Mouse (Mus musculus): ENCODE results near the gene Slc44a1.

The Slc44a1 gene

DNA sequence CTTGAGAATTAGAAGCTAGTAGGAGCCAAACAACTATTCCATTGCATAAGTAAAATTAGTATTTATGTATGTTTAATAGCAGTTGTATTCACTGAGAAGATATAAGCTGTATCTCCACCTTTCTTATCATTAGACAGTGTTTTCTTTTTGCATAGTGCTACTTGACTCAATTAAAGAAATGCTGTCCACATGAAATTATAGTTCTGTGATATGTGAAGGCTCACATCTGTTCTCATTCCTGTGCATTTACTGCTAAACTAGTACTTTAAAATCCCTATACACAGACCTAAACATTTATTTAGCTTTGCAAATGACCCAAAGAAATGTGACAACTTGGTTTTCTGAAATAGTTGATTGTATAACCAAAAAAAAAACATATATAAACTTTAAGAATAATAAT is 96.9 kb downstream of the Slc44a1 start:
- in situ Hi-C loops (cut with MboI) = no loop called here

GRCm38 (mm10) chr4:53537539-53537938 is 97.3 kb downstream of the Slc44a1 start:
- in situ Hi-C loops (cut with MboI) = no loop called here

DNA sequence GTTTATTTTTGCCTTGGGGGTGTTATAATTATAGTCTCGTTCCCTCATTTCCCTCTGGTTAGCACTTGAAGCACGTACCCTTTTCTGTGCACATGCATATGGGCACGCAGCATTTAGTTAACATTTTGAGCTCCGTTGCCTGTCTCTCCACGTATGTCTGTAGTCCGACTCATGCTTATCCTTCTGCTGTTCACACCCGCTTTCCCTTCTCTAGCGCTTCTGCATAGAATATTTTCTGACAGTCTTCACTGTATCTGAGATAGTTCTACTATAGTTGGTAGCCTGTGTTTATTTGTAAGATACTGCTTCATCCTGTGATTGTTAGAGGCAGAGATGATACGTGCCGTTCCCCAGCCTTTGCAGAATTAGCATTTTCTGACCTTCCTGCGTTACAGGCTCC is 98.4 kb downstream of the Slc44a1 start:
- in situ Hi-C loops (cut with MboI) = no loop called here

GRCm38 (mm10) chr4:53539929-53540328 is 99.7 kb downstream of the Slc44a1 start:
- in situ Hi-C loops (cut with MboI) = no loop called here

DNA sequence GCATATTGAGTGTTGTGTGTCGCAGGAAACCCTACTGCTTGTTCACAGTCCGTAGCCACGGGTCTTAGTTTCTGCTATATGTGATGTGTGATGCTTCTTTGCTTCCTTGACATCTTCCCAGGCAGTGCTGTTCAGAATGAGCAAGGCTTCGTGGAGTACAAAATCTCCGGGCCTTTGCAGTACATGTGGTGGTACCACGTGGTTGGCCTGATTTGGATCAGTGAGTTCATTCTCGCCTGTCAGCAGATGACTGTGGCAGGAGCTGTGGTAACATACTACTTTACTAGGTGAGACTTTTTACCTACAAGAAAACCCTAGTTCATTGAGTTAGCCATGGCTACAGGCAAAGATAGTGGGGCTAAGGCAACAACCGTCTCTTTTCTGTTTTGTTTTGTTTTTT is 103.2 kb downstream of the Slc44a1 start:
- in situ Hi-C loops (cut with MboI) = no loop called here

- in situ Hi-C loops (cut with MboI) = no loop called here
These were observed 104.7 kb downstream of the Slc44a1 start for GRCm38 (mm10) chr4:53544889-53545288.

- in situ Hi-C loops (cut with MboI) = no loop called here
These were observed 107.2 kb downstream of the Slc44a1 start for GRCm38 (mm10) chr4:53547381-53547780.

GRCm38 (mm10) chr4:53549375-53549774 is 109.2 kb downstream of the Slc44a1 start:
- in situ Hi-C loops (cut with MboI) = no loop called here

DNA sequence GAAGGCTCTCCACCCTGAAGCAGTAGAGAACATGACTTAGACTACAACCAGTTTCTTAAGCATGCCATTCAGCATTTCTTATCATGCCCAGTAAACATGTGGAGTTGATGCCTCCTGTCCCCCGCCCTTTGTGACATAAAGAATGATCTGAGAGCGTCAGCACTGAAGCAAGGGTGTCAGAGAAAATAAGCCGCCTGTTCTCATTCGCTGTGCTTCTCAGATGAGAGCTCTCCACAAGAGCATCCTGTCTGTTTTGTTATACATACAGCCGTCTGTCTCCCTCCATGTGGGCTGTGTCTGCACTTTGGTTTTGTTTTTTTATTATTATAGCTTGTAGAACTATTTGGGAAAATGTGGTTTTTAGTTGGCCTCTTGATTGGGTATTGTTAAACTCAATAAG is 124.4 kb downstream of the Slc44a1 start:
- in situ Hi-C loops (cut with MboI) = no loop called here

- in situ Hi-C loops (cut with MboI) = no loop called here
These were observed 126.9 kb downstream of the Slc44a1 start for GRCm38 (mm10) chr4:53567065-53567464.

DNA sequence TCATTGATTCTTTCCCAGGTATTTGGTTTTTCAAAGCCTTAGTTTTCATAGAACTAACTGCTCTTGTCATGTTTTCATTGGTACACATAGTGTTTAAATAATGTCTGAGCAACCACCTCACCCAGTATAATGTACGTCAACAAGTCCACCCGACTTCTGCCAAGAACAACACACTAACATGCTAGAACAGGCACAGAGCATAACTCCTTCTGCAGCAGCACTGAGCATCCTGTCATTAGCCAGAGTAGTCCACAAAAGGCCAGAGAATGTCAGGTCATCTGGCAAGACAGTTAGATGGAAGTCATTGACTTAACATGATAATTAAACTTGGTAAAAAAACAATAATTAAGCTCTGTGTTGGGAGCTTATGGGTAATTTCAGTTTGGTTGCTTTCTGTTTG is 135.3 kb downstream of the Slc44a1 start:
- in situ Hi-C loops (cut with MboI) = no loop called here

- in situ Hi-C loops (cut with MboI) = no loop called here
These were observed 147.5 kb downstream of the Slc44a1 start for GRCm38 (mm10) chr4:53587676-53588075.

- in situ Hi-C loops (cut with MboI) = no loop called here
These were observed 148.7 kb downstream of the Slc44a1 start for GRCm38 (mm10) chr4:53588936-53589335.

DNA sequence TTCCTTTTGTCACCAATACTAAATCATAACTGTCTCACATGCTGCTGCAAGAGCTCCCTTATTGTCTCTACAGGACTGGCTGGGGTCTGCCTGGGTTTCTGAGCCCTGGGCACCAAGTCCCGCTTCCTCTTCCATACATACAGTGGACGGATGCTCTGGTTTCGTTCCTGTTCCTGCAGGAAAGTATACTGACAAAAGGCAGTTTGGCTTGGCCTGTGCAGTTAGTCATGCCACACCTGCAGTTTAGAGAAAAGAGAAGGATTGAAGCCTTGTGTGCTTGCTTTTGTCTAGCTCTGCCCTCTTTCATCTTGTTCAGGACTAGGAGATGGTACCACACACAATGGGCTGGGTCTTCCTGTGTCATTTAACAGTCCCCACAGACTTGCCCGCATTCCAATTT is 149.3 kb downstream of the Slc44a1 start:
- in situ Hi-C loops (cut with MboI) = no loop called here

- in situ Hi-C loops (cut with MboI) = no loop called here
These were observed 149.9 kb downstream of the Slc44a1 start for GRCm38 (mm10) chr4:53590163-53590562.

DNA sequence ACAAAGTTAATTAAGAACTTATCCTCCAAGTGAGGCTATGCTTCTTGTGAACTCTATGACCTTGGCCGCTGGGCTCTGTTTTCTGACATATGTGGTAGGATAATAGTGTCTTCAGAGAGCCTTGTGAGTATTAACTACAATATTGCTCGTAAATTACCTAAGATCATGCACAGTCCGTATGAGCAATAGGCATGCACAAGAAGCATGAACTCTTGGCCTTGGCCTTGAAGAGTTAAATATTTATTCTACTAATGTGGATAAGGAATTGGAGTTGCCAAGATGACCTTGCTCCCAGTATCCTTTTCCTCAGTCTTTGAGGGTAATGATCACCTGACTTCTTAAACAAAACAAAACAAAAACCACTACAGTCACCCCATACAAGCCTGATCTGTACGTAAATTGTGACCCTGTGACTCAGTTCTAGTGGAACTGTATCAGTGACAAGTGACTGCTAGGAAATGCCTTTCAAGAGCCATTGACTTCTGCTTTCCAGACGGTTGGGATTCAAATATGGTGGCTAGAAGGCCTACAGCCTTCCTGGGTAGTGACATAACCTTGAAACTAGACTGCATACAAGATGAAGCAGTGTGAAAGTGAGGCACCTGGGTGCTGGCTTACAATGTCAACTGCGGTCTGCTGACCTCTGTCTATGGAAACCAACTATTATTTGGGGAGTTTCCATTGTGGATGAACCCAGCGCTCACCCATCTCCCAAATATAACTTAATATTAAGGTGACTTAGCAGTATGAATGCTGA is 150.7 kb downstream of the Slc44a1 start:
- in situ Hi-C loops (cut with MboI) = no loop called here

GRCm38 (mm10) chr4:53591536-53591935 is 151.3 kb downstream of the Slc44a1 start:
- in situ Hi-C loops (cut with MboI) = no loop called here

GRCm38 (mm10) chr4:53591941-53592340 is 151.7 kb downstream of the Slc44a1 start:
- in situ Hi-C loops (cut with MboI) = no loop called here

DNA sequence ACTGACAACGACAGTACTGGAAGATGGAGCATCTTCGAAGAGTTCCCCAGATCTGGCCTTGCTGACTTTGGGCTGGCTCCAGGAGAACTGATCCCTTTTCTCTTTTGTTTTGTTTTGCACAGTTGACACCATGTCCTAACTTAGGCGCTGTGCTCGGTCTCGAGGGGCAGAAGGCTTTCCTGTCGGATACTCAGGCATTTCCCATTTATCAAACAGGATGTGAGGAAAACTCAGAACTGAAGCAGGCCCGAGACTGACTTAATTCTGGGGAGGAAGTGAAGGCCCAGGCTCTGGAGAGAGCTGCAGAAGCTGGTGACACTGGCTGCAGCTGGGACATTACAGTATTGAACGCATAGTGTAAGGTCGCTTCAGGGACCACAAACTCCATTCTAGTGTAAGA is 152.2 kb downstream of the Slc44a1 start:
- in situ Hi-C loops (cut with MboI) = no loop called here

DNA sequence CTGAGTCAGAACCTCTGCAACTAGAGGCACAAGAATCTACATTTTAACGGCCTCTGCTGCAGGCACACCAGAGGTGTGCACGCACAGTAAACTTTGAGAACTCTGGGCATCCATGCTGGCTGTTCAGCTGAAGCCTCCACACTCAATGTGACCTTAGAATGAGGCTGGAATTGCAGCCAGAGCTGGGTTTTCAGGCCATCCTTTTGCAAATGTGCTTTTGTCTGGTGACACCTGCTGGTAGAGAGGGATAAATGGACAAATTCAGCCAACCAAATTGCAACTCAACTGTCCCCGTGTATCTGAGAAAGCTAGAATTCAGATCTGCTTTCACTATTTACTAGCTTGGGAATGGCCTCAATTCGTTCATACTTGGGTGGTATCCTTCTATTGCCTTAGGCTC is 154.0 kb downstream of the Slc44a1 start:
- in situ Hi-C loops (cut with MboI) = no loop called here

- in situ Hi-C loops (cut with MboI) = no loop called here
These were observed 155.2 kb downstream of the Slc44a1 start for GRCm38 (mm10) chr4:53595246-53596062.

DNA sequence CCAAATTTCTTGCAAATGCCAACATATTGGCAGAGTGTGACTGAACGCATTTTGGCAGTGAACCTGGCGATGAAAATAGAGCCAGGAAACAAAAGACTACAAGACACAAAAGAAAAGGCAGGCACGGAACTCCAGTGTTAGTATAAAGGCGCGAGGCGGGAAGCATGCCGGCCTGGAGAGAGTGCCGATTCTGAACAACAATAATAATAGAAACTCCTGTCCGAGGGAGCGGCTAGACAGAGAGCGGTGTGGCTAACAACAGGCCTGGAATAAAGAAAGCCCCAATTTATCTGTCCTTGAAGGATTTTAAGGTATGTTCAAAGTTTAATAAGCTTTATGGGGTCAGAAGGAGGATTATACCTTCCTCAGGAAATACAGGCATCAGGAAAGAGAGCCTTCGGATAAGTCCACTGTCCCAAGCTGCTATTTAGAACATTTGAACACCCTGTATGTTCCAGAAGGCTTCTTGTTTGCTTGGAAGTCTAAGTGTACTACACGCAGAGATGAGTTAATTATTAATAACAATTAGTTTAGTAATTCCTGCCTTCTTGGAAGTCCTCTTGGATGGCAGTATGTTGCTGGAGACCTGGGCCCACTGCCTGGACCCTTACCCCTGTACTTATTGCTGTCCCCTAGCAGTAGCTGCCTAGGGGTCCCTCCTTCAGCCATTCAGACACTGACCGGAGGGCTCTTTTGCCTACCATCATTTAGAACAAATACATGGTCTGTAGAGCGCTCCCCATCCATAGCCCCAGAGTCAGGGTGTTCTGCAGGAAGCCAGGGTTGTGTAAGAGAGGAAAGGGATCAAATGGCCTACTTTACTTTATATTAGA is 156.1 kb downstream of the Slc44a1 start:
- in situ Hi-C loops (cut with MboI) = no loop called here

All from mature B cell (primary cell).